Mouse (Mus musculus): Measurements from ENCODE around the gene Ado.

Gene Ado

DNA sequence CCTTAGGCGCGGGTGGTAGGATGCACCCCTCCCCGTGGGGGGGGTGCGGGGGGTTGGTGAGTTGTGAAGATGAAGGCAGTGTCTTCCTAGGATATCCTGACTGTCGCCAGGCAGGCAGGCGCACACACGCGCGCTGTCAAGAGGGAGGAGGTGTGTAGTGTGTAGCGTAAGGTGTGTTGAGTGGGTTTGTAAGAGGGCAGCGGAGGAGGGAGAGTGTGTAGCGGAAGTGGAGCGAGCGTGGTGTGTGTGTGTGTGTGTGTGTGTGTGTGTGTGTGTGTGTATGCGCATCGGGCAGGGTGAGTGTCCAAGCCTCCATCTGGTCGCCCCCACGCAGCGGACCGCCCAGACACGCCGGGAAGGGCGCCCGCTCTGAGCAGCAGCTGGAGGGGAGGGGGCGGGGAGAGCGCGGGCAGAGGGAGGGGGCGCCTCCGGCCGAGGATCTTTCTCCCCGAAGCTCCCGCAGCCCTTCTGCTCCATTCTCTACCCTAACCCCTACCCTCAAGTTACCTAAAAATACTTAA lies 12.1 kb downstream of the Ado start:
- peak; percentile 10 for DNase-seq (ENCODE audit: low spot score)

GRCm38 (mm10) chr10:67535972-67536371 lies 12.8 kb downstream of the Ado start:
- DNase-seq (ENCODE audit: low spot score): peak; percentile 55

GRCm38 (mm10) chr10:67535256-67535655 lies 13.5 kb downstream of the Ado start, which contains the start of gene Egr2:
Gene Egr2, plus strand, starts transcription at chr10:67535475.
- no peak for DNase-seq (ENCODE audit: low spot score)

DNA sequence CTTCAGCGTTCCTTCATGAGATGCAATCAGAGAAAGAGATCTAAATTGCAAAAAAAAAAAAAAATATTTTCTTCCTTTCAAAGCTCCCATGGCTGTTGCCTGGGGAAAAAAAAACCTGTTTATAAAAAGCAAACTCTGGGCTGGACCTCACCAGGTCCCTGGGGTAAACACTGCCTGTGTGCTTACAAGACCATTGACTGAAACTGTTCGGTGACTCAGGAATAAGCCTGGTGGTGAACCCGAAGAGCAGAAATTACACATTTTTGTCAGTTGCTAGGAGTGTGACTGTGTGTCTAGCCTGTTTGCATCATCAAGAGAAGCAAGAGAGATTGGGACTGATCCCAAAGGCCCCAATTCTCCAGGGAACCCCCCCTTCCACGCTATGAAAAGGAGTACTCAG lies 19.0 kb downstream of the Ado start:
- DNase-seq (ENCODE audit: low spot score): no peak

- DNase-seq (ENCODE audit: low spot score): no peak
These were observed 22.3 kb downstream of the Ado start for GRCm38 (mm10) chr10:67526435-67526834.

DNA sequence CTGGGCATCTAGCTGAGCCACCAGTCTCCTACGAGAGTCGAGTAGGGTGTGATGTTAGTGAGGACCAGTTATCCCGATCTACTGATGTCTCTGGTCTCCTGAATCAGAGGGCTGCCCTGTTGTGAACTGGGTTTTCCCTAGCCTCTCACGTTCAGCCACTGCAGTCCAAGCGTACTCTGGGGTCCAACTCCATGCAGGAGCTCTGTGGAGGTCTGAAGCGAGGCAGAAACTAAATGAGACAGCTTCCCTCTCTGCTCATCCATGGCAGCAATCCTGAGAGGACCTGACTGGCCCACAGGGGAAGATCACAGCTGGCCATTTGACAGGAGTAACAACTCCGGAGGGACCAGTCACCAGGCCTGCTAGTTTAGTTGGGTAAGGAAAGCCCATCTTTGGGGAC lies 24.1 kb downstream of the Ado start:
- DNase-seq (ENCODE audit: low spot score): no peak

DNA sequence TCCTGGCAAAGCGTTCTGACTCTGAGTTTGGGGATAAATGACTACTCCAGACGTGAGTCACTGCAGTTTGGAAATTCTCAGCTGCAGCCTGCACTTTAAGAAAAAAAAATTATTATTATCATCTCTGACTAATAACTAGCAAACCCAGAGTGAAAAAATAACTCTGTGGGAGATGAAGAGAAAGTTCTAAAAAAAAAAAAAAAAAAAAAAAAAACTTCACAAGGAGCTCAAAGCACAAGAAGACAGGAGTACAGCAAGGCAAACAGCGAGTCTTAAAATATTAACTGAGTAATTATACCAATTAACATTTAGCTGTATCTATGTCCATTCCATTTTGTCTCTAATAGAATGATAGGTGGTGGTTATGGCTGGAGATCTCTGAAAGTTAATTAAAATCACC lies 24.6 kb downstream of the Ado start:
- DNase-seq (ENCODE audit: low spot score): no peak

DNA sequence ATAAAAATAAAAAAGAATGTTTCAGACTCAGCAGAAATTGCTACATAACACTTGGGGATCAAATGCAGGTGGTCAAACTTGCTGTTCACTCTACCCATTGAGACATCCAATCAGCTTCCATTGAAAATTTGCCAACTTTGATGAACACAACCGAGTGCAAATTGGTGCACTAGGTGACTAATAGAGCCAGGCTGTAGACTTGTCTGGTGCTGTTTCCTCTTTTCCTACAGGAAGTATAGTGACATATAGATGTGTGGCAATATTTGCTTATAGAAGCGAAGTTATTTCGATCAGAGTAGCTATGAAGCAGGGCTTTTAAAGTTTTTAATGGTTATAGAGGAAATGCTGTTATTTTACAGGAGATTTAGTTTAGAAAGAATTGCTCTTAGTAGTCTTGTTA lies 30.0 kb downstream of the Ado start:
- DNase-seq (ENCODE audit: low spot score): no peak

GRCm38 (mm10) chr10:67512871-67513270 lies 35.9 kb downstream of the Ado start:
- DNase-seq (ENCODE audit: low spot score): no peak

DNA sequence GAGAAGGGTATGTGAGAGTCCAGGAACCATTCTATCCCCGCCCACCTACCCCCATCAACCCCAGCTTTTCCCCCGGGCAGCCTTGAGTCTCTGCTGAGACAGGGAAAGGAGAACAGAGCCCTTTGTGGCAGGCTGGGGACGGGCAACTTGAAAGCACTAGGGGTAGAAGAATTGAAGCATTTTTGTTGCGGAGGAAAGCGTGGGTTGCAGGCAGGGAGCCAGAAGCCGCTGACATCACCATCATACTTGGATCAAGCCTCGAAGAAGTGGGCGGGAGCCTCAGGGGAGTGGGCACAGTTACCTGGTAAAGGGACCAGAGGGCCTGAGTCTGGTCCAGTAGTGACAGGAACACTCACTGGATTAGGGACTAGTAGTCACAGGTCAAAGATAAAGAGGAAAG lies 36.5 kb downstream of the Ado start:
- no peak for DNase-seq (ENCODE audit: low spot score)

GRCm38 (mm10) chr10:67505248-67505647 lies 43.5 kb downstream of the Ado start:
- DNase-seq (ENCODE audit: low spot score): no peak

DNA sequence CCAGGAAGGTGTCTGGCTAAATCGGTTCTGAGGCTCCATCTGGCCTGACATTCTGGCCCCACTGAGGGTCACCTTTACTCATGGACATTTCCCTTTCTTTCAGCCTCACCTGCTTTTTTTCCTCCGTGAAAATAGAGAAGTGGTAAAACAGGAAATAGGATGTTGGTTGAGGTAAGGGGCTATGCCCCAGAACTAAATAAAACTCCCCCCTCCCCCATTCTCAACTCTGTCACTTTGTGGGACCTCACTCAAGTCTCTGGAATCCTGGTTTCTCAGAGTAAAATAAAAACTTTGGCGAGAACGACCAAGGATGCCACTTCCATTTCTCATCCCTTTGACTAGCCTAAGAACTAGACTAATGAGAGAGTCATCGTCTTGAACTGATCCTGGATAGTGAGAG lies 44.7 kb downstream of the Ado start:
- DNase-seq (ENCODE audit: low spot score): no peak

DNA sequence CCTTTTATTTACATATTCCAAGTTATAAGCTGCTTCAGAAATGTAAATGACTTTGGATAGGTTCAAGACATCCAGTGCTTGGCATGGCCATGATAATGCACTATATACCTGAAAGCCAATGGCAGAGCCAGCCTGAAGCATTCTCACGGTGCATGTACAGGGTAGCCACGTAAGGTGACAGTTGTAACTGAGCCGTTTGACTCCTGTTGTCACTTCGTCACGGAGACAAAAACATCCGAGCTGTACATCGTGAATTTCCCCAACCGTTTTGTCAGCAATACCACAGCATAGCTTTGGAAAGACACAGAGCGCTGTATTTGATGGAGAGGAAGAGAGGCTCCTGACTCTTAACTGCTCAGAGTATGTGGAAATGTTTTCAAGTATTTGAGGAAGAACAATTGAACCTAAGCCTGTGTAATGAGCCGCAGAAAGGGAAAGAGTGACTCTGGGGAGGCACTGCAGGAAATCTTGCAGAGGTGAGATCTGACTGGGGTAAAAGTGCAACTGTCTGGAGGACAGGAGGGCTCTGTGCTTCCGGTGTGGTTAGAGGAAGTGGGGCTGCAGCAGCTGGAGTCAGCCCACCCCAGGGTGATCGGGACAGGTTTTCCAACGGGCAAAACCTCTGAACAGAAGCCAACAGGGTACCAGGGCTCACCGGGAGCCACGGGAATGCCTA lies 45.3 kb downstream of the Ado start:
- peak; percentile 5 for DNase-seq (ENCODE audit: low spot score)

DNA sequence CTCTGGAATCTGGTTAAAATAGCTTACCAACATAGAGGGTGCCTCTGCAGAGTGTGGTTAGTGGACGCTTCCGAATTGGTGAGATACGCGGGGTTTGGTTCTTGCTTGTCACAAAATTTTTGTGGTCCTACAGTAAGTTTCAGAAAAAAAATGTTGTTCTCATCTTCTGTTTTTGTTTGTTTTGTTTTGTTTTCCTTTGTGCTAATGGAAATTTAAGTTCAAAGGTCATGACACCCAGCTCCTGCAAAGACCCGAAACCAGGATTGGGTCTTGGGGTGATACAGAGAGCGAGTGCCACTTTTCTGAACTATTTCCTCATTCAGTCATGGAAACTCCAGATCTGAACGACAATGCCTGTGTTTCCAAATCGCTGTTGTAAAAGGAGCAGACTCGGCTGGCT lies 50.8 kb downstream of the Ado start:
- no peak for DNase-seq (ENCODE audit: low spot score)

GRCm38 (mm10) chr10:67497144-67497892 lies 51.4 kb downstream of the Ado start:
- no peak for DNase-seq (ENCODE audit: low spot score)
